Mouse (Mus musculus): ENCODE data around the gene Ggta1. TPM values are rescaled to one million over a fixed set of nuclear protein-coding genes. Genes with fewer than 3 reads are reported as not detected.

The Ggta1 gene
- polyA plus RNA-seq, 1 experiment = 3.5 TPM

GRCm38 (mm10) chr2:35428615-35429300 lies 34.3 kb downstream of the Ggta1 start:
- Histone ChIP-seq H3K27ac (ENCODE audit: insufficient read depth, low read depth, low read length) (no peak overlapping the region), H3K36me3 (ENCODE audit: control insufficient read depth, insufficient read depth, low read length) (no peaks in the 10 kb centered on the region), H3K27me3 (ENCODE audit: control insufficient read depth, insufficient read depth, low read length) (no peaks in the 10 kb centered on the region), H3K4me1 (ENCODE audit: control insufficient read depth, insufficient read depth, insufficient read length, low read length) (0 out of 2 replicates have a peak, but pooled peaks cover 3% of the 10 kb centered on the region), H3K4me3 (ENCODE audit: low read depth, low read length) (no peak overlapping the region)
- TF ChIP-seq POLR2A (IDR thresholded peaks at IDR 0.05; ENCODE audit: low read depth, low read length) (no peak), CTCF (IDR thresholded peaks at IDR 0.05; ENCODE audit: extremely low read depth, insufficient read length, insufficient replicate concordance, low read depth, low read length) (no peak)
- WGBS = 84% methylated on average over 4 of the region's 4 CpGs

GRCm38 (mm10) chr2:35427559-35427958 lies 35.5 kb downstream of the Ggta1 start:
- no peaks in the 10 kb centered on the region for H3K27me3 ChIP-seq (ENCODE audit: control insufficient read depth, insufficient read depth, low read length)
- WGBS = 45% methylated on average over 2 of the region's 2 CpGs
- no peaks in the 10 kb centered on the region for H3K36me3 ChIP-seq (ENCODE audit: control insufficient read depth, insufficient read depth, low read length)
- H3K4me3 ChIP-seq (ENCODE audit: low read depth, low read length) = no peak overlapping the region
- no peak for TF ChIP-seq CTCF (IDR thresholded peaks at IDR 0.05; ENCODE audit: extremely low read depth, insufficient read length, insufficient replicate concordance, low read depth, low read length)
- TF ChIP-seq POLR2A (IDR thresholded peaks at IDR 0.05; ENCODE audit: low read depth, low read length) = no peak
- H3K27ac ChIP-seq (ENCODE audit: insufficient read depth, low read depth, low read length) = no peak overlapping the region
- no peaks in the 10 kb centered on the region for H3K4me1 ChIP-seq (ENCODE audit: control insufficient read depth, insufficient read depth, insufficient read length, low read length)

GRCm38 (mm10) chr2:35423711-35424339 lies 39.2 kb downstream of the Ggta1 start:
- no peak overlapping the region for H3K4me3 ChIP-seq (ENCODE audit: low read depth, low read length)
- H3K27me3 ChIP-seq (ENCODE audit: control insufficient read depth, insufficient read depth, low read length) = no peaks in the 10 kb centered on the region
- TF ChIP-seq POLR2A (IDR thresholded peaks at IDR 0.05; ENCODE audit: low read depth, low read length) = no peak
- no peak for TF ChIP-seq CTCF (IDR thresholded peaks at IDR 0.05; ENCODE audit: extremely low read depth, insufficient read length, insufficient replicate concordance, low read depth, low read length)
- peaks cover 1% of the 10 kb centered on the region; the same call in 1 of the 2 replicates for H3K36me3 ChIP-seq (ENCODE audit: control insufficient read depth, insufficient read depth, low read length)
- H3K27ac ChIP-seq (ENCODE audit: insufficient read depth, low read depth, low read length) = no peak overlapping the region
- WGBS = 100% methylated on average over 1 of the region's 1 CpGs
- H3K4me1 ChIP-seq (ENCODE audit: control insufficient read depth, insufficient read depth, insufficient read length, low read length) = no peaks in the 10 kb centered on the region

DNA sequence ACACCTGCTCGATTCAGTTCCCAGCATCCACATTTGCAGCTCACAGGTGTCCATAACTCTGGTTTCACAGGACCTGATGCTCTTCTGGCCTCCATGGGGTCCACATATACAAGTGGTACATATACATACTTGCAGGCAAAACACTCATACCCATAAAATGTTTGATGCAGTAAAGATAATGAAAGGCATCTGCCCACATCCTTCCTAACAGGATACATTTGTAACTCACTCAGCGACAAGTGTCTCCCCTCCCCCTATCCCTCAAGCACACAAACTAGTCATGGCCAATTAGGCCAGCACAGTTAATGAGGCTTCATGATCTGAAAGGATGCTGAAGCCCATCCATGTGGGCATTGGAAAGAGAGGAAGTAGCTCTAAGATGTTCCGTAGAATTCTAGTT lies 40.6 kb downstream of the Ggta1 start:
- TF ChIP-seq CTCF (IDR thresholded peaks at IDR 0.05; ENCODE audit: extremely low read depth, insufficient read length, insufficient replicate concordance, low read depth, low read length) = no peak
- no peak for TF ChIP-seq POLR2A (IDR thresholded peaks at IDR 0.05; ENCODE audit: low read depth, low read length)
- H3K36me3 ChIP-seq (ENCODE audit: control insufficient read depth, insufficient read depth, low read length) = peaks cover 1% of the 10 kb centered on the region; the same call in 1 of the 2 replicates
- WGBS = 86% methylated on average over 3 of the region's 3 CpGs
- no peak overlapping the region for H3K4me3 ChIP-seq (ENCODE audit: low read depth, low read length)
- H3K4me1 ChIP-seq (ENCODE audit: control insufficient read depth, insufficient read depth, insufficient read length, low read length) = no peaks in the 10 kb centered on the region
- no peak overlapping the region for H3K27ac ChIP-seq (ENCODE audit: insufficient read depth, low read depth, low read length)
- H3K27me3 ChIP-seq (ENCODE audit: control insufficient read depth, insufficient read depth, low read length) = no peaks in the 10 kb centered on the region

- H3K27me3 ChIP-seq (ENCODE audit: control insufficient read depth, insufficient read depth, low read length) = no peaks in the 10 kb centered on the region
Observed at GRCm38 (mm10) chr2:35420681-35421080, 42.4 kb downstream of the Ggta1 start.

GRCm38 (mm10) chr2:35419671-35420070 lies 43.4 kb downstream of the Ggta1 start:
- no peaks in the 10 kb centered on the region for H3K27me3 ChIP-seq (ENCODE audit: control insufficient read depth, insufficient read depth, low read length)
- TF ChIP-seq POLR2A (IDR thresholded peaks at IDR 0.05; ENCODE audit: low read depth, low read length) (no peak), CTCF (IDR thresholded peaks at IDR 0.05; ENCODE audit: extremely low read depth, insufficient read length, insufficient replicate concordance, low read depth, low read length) (no peak)
- H3K4me1 ChIP-seq (ENCODE audit: control insufficient read depth, insufficient read depth, insufficient read length, low read length) = no peaks in the 10 kb centered on the region
- H3K36me3 ChIP-seq (ENCODE audit: control insufficient read depth, insufficient read depth, low read length) = peaks cover 1% of the 10 kb centered on the region; the same call in 1 of the 2 replicates
- 91% methylated on average over 2 of the region's 2 CpGs for WGBS
- H3K27ac ChIP-seq (ENCODE audit: insufficient read depth, low read depth, low read length) = no peak overlapping the region
- no peak overlapping the region for H3K4me3 ChIP-seq (ENCODE audit: low read depth, low read length)

More at GRCm38 (mm10) chr2:35420681-35421080, 42.4 kb downstream of the Ggta1 start:
- H3K36me3 ChIP-seq (ENCODE audit: control insufficient read depth, insufficient read depth, low read length) = peaks cover 1% of the 10 kb centered on the region; the same call in 1 of the 2 replicates
- 27% methylated on average over 1 of the region's 1 CpGs for WGBS
- TF ChIP-seq CTCF (IDR thresholded peaks at IDR 0.05; ENCODE audit: extremely low read depth, insufficient read length, insufficient replicate concordance, low read depth, low read length) (no peak), POLR2A (IDR thresholded peaks at IDR 0.05; ENCODE audit: low read depth, low read length) (no peak)
- no peaks in the 10 kb centered on the region for H3K4me1 ChIP-seq (ENCODE audit: control insufficient read depth, insufficient read depth, insufficient read length, low read length)
- no peak overlapping the region for H3K4me3 ChIP-seq (ENCODE audit: low read depth, low read length)
- no peak overlapping the region for H3K27ac ChIP-seq (ENCODE audit: insufficient read depth, low read depth, low read length)

GRCm38 (mm10) chr2:35419243-35419642 lies 43.8 kb downstream of the Ggta1 start:
- TF ChIP-seq POLR2A (IDR thresholded peaks at IDR 0.05; ENCODE audit: low read depth, low read length) (no peak), CTCF (IDR thresholded peaks at IDR 0.05; ENCODE audit: extremely low read depth, insufficient read length, insufficient replicate concordance, low read depth, low read length) (no peak)
- peaks cover 1% of the 10 kb centered on the region; the same call in 1 of the 2 replicates for H3K36me3 ChIP-seq (ENCODE audit: control insufficient read depth, insufficient read depth, low read length)
- H3K4me3 ChIP-seq (ENCODE audit: low read depth, low read length) = no peak overlapping the region
- no peaks in the 10 kb centered on the region for H3K4me1 ChIP-seq (ENCODE audit: control insufficient read depth, insufficient read depth, insufficient read length, low read length)
- 89% methylated on average over 4 of the region's 4 CpGs for WGBS
- no peak overlapping the region for H3K27ac ChIP-seq (ENCODE audit: insufficient read depth, low read depth, low read length)
- H3K27me3 ChIP-seq (ENCODE audit: control insufficient read depth, insufficient read depth, low read length) = no peaks in the 10 kb centered on the region

Measured in small intestine, adult 2 months (tissue).